Mouse (Mus musculus) CH12.LX (cell line): ENCODE measurements around the gene Pipox.

ENCODE experiments used
- CHD2 ChIP-seq: IDR thresholded peaks from 2 replicates; pipeline ENCODE4 v1.6.1; 2011; ENCODE audit warnings: low read length, improper control_type of control experiment
- CTCF ChIP-seq, 2 experiments: IDR thresholded peaks in 1 of 2; conservative IDR thresholded peaks in 1 of 2; 2 replicates each; pipeline ENCODE4 v1.5.1; 2011 to 2012; ENCODE audit warnings: low read depth in 2 of 2, low read length in 2 of 2, improper control_type of control experiment in 1 of 2, inconsistent platforms in 1 of 2, mild to moderate bottlenecking in 1 of 2, moderate library complexity in 1 of 2
- EP300 ChIP-seq: IDR thresholded peaks from 2 replicates; pipeline ENCODE4 v1.6.1; 2011; ENCODE audit warnings: low read length, improper control_type of control experiment
- NRF1 ChIP-seq: IDR thresholded peaks from 2 replicates; pipeline ENCODE4 v1.6.1; 2014; ENCODE audit warnings: low read depth, mild to moderate bottlenecking, inconsistent platforms, low read length, improper control_type of control experiment, moderate library complexity
- RAD21 ChIP-seq: IDR thresholded peaks from 2 replicates; pipeline ENCODE4 v1.6.1; 2011; ENCODE audit warnings: low read depth, mild to moderate bottlenecking, low read length, improper control_type of control experiment, moderate library complexity
- USF1 ChIP-seq: IDR thresholded peaks from 2 replicates; pipeline ENCODE4 v1.6.1; 2014; ENCODE audit warnings: low read depth, mild to moderate bottlenecking, inconsistent platforms, low read length, improper control_type of control experiment

- no peak for TF ChIP-seq RAD21
- TF ChIP-seq NRF1, result no peak
- TF ChIP-seq CTCF (conservative IDR thresholded peaks at IDR 0.05 in 1 of 2, IDR thresholded peaks at IDR 0.05 in 1 of 2; ENCODE audit: low read depth in 2 of 2, low read length in 2 of 2), result no peak
- no peak for TF ChIP-seq CHD2
- TF ChIP-seq EP300, result no peak
- no peak for TF ChIP-seq USF1
These were observed 20.8 kb upstream of the Pipox start for GRCm38 (mm10) chr11:77914598-77915260.
